Mouse (Mus musculus) liver, embryonic 15.5 days (tissue): Measurements from ENCODE around the gene Klhl9. TPM values are rescaled to one million over a fixed set of nuclear protein-coding genes. Genes with fewer than 3 reads are reported as not detected.

Experiments used
- ATAC-seq: fragments of 200-750 bp; cut with Nextera tagmentation; 2 replicates; pipeline ENCODE4 v1.8.0; 2017; ENCODE audit warnings: moderate number of reproducible peaks, mild to moderate bottlenecking, moderate library complexity; ENCODE audit not compliant: insufficient read depth
- H3K27ac ChIP-seq: fragments of 300-500 bp; sonication (generic); replicated peaks from 2 replicates; pipeline ENCODE4 v1.5.1; 2015; ENCODE audit warnings: mild to moderate bottlenecking, inconsistent platforms
- H3K27me3 ChIP-seq: fragments of 300-500 bp; sonication (generic); 2 replicates; pipeline ENCODE4 v1.6.1; 2015; ENCODE audit warnings: mild to moderate bottlenecking, inconsistent platforms
- H3K36me3 ChIP-seq: fragments of 300-500 bp; sonication (generic); replicated peaks from 2 replicates; pipeline ENCODE4 v1.6.1; 2015; ENCODE audit warnings: moderate library complexity, mild to moderate bottlenecking, inconsistent platforms
- H3K4me1 ChIP-seq: fragments of 300-500 bp; sonication (generic); replicated peaks from 2 replicates; pipeline ENCODE4 v1.6.1; 2015; ENCODE audit warnings: inconsistent platforms
- H3K4me2 ChIP-seq: fragments of 300-500 bp; sonication (generic); 2 replicates; pipeline ENCODE4 v1.6.1; 2015; ENCODE audit warnings: moderate library complexity, mild to moderate bottlenecking, inconsistent platforms
- H3K4me3 ChIP-seq: fragments of 300-500 bp; sonication (generic); replicated peaks from 2 replicates; pipeline ENCODE4 v1.5.1; 2015; ENCODE audit warnings: mild to moderate bottlenecking, inconsistent platforms
- H3K9ac ChIP-seq: fragments of 300-500 bp; sonication (generic); 2 replicates; pipeline ENCODE4 v1.6.1; 2015; ENCODE audit warnings: moderate library complexity, mild to moderate bottlenecking, inconsistent platforms
- H3K9me3 ChIP-seq: fragments of 300-500 bp; sonication (generic); replicated peaks from 2 replicates; pipeline ENCODE4 v1.6.1; 2016; ENCODE audit warnings: inconsistent platforms
- WGBS: fragments of 180-500 bp; shearing (Covaris S2); methylation state at CpG from one replicate; pipeline ENCODE4 v1.1.7; 2015; ENCODE audit warnings: mixed read lengths; ENCODE audit not compliant: insufficient replicate concordance; 5-methylcytosine and 5-hydroxymethylcytosine counted together
- polyA plus RNA-seq: library from polyadenylated mRNA; unstranded; fragments of >200 nt; fragmentation: Nextera tagmentation; extraction: Ambion mirVana; gene quantifications from 2 replicates; pipeline ENCODE4 v1.2.1, GENCODE M21; 2015

Klhl9 gene
- polyA plus RNA-seq, 1 experiment from 2014 or later, result 22.3 TPM

DNA sequence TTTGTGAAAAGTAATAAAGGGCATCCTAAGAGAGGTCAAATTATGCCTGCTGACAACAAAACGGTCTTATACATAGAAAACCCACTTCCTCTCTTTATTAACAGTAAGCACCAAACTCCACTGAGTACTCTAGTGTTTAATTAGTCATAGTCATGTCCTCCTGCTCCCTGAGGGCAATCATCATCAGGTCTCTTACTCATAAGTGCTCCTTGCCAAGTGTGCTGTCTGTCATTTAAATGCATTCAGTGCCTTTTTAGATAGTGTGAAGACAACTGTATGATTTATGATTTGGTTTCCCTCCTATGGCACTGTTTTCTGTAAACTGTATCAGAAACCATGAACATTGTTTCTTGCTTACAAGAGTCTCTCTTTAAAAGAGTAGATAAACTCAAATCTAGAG lies 8.0 kb downstream of the Klhl9 start:
- Histone ChIP-seq H3K27ac (no peak overlapping the region), H3K27me3 (no peaks in the 10 kb centered on the region), H3K4me1 (peaks cover 10% of the 10 kb centered on the region), H3K4me3 (no peak overlapping the region), H3K36me3 (peaks cover 23% of the 10 kb centered on the region; the same call in 1 of the 2 replicates), H3K4me2 (no peak overlapping the region), H3K9ac (no peak overlapping the region), H3K9me3 (no peaks in the 10 kb centered on the region)
- no peak for ATAC-seq
- WGBS, result 39% methylated on average over 1 of the region's 1 CpGs

DNA sequence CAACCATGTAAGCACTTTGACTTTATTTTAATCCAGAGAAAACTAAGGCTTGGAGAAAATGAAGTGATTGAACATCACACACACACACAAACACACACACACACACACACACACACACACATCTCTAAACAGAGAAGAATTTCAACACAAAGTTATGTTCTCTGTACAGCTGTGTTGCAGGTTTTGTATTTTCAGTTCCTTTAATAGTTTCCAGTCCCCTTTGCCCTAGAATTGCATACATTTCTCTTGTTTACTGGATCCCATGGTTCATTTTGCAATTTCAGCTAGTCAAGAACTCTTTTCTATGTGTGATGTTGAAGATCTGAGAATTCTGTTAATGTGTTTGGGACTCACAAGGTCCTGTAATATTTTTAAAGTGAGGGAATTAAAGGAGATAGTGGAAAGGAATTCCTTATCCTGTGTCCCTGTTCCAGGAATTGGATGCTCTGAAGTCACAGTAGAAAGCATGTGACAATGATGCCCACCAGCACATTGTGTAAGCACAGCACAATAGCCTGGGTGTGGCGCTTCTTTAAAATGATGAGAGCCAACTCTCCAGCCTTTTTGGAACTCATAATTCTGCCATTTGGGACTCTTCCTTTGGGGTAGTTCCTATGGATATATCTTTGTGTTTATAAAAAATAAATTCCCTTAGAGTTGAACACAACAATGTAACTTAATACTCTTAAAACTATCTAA lies 15.0 kb downstream of the Klhl9 start:
- H3K4me2 ChIP-seq, result no peak overlapping the region
- H3K36me3 ChIP-seq, result no peaks in the 10 kb centered on the region
- no peak overlapping the region for H3K27ac ChIP-seq
- H3K27me3 ChIP-seq, result no peaks in the 10 kb centered on the region
- no peaks in the 10 kb centered on the region for H3K9me3 ChIP-seq
- ATAC-seq, result no peak
- no peaks in the 10 kb centered on the region for H3K4me1 ChIP-seq
- H3K4me3 ChIP-seq, result no peak overlapping the region
- 86% methylated on average over 1 of the region's 1 CpGs for WGBS
- H3K9ac ChIP-seq, result no peak overlapping the region

GRCm38 (mm10) chr4:88705924-88706323 lies 16.3 kb downstream of the Klhl9 start:
- no peak overlapping the region for H3K9ac ChIP-seq
- no peaks in the 10 kb centered on the region for H3K27me3 ChIP-seq
- H3K4me1 ChIP-seq, result no peaks in the 10 kb centered on the region
- no peaks in the 10 kb centered on the region for H3K36me3 ChIP-seq
- H3K27ac ChIP-seq, result no peak overlapping the region
- H3K4me2 ChIP-seq, result no peak overlapping the region
- WGBS, result 5% methylated on average over 3 of the region's 3 CpGs
- no peaks in the 10 kb centered on the region for H3K9me3 ChIP-seq
- no peak for ATAC-seq
- H3K4me3 ChIP-seq, result no peak overlapping the region

GRCm38 (mm10) chr4:88699301-88699700 lies 23.0 kb downstream of the Klhl9 start:
- H3K4me2 ChIP-seq, result no peak overlapping the region
- H3K9me3 ChIP-seq, result no peaks in the 10 kb centered on the region
- H3K4me3 ChIP-seq, result no peak overlapping the region
- no peaks in the 10 kb centered on the region; the same call in 1 of the 2 replicates for H3K27me3 ChIP-seq
- H3K36me3 ChIP-seq, result no peaks in the 10 kb centered on the region
- no peaks in the 10 kb centered on the region for H3K4me1 ChIP-seq
- H3K27ac ChIP-seq, result no peak overlapping the region
- 65% methylated on average over 1 of the region's 1 CpGs for WGBS
- ATAC-seq, result no peak
- H3K9ac ChIP-seq, result no peak overlapping the region

GRCm38 (mm10) chr4:88698781-88699180 lies 23.5 kb downstream of the Klhl9 start:
- Histone ChIP-seq H3K4me3 (no peak overlapping the region), H3K4me2 (no peak overlapping the region), H3K4me1 (no peaks in the 10 kb centered on the region), H3K36me3 (no peaks in the 10 kb centered on the region), H3K9ac (no peak overlapping the region), H3K27ac (no peak overlapping the region), H3K9me3 (no peaks in the 10 kb centered on the region), H3K27me3 (no peaks in the 10 kb centered on the region; the same call in 1 of the 2 replicates)
- 34% methylated on average over 5 of the region's 5 CpGs for WGBS
- ATAC-seq, result no peak

GRCm38 (mm10) chr4:88697753-88698152 lies 24.5 kb downstream of the Klhl9 start:
- H3K27ac ChIP-seq, result no peak overlapping the region
- no peak overlapping the region for H3K4me3 ChIP-seq
- WGBS, result 64% methylated on average over 4 of the region's 4 CpGs

DNA sequence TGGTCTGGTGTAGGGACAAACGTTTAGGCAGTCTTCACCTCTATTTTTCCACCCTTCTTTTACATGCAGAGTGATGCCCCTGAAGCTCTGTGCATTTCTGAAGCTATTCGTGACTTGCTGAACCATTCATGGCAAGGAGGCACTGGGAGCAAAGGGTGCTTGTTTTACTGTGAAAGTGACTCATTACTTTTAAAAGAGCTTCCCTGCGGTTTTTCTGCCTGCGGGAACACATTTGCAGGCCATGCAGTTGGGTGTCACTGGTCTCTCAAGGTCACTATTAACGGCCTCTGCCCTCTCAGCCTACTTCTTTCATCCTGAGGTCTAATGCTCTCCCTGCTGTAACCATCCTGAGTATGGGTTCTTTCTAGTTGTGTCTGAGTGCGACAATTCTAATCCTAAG lies 25.2 kb downstream of the Klhl9 start:
- H3K4me3 ChIP-seq, result no peak overlapping the region
- H3K27ac ChIP-seq, result no peak overlapping the region
- no peak for ATAC-seq
- WGBS, result 44% methylated on average over 6 of the region's 6 CpGs
- H3K9ac ChIP-seq, result no peak overlapping the region
- H3K4me1 ChIP-seq, result no peaks in the 10 kb centered on the region
- H3K36me3 ChIP-seq, result no peaks in the 10 kb centered on the region
- no peaks in the 10 kb centered on the region; the same call in 1 of the 2 replicates for H3K27me3 ChIP-seq
- no peaks in the 10 kb centered on the region for H3K9me3 ChIP-seq
- H3K4me2 ChIP-seq, result no peak overlapping the region

More at GRCm38 (mm10) chr4:88697753-88698152, 24.5 kb downstream of the Klhl9 start:
- Histone ChIP-seq H3K4me2 (no peak overlapping the region), H3K27me3 (no peaks in the 10 kb centered on the region; the same call in 1 of the 2 replicates), H3K9ac (no peak overlapping the region), H3K36me3 (no peaks in the 10 kb centered on the region), H3K9me3 (no peaks in the 10 kb centered on the region), H3K4me1 (no peaks in the 10 kb centered on the region)
- no peak for ATAC-seq

- no peaks in the 10 kb centered on the region for H3K4me1 ChIP-seq
- H3K27ac ChIP-seq, result no peak overlapping the region
- H3K27me3 ChIP-seq, result no peaks in the 10 kb centered on the region; the same call in 1 of the 2 replicates
- no peak for ATAC-seq
- no peak overlapping the region for H3K9ac ChIP-seq
- no peak overlapping the region for H3K4me3 ChIP-seq
- H3K4me2 ChIP-seq, result no peak overlapping the region
- no peaks in the 10 kb centered on the region for H3K36me3 ChIP-seq
- H3K9me3 ChIP-seq, result no peaks in the 10 kb centered on the region
- WGBS, result 19% methylated on average over 3 of the region's 3 CpGs
Observed at GRCm38 (mm10) chr4:88696237-88696884, 25.9 kb downstream of the Klhl9 start.

DNA sequence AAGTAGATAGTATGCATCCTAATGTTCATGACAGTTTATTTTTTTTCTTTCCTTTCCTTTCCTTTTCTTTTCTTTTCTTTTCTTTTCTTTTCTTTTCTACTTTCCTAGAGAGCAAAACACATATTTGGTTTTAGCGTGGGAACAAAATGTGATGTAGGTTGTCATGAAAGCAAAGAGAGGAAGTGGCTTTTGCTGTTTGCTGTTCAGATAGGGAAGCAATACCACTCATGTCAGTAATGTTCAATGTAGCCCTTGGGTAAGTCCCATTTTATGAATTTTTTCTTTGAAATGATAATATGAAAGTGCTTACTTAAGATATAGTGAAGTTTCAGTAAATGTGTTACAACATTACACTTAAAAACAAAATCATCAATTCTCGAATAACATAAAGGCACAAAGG lies 28.9 kb downstream of the Klhl9 start:
- WGBS, result 26% methylated on average over 2 of the region's 2 CpGs
- ATAC-seq, result no peak
- H3K36me3 ChIP-seq, result no peaks in the 10 kb centered on the region

DNA sequence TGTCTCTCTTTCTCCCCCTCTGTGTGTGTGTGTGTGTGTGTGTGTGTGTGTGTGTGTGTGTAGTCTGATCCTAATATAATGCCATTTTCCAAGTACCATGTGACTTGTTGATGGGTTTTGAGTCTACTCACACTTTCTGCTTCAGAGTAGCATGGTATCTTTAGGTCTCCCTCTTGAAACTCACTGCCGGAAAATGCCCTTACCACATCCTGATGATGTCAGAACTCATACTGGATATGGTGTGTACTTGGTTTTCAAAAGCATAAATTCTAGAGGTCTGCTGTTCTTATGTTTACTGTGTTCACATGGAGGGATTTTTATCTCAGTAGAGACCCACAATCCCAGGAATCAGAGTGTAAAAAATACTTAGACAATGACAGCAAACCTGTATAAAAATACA lies 29.7 kb downstream of the Klhl9 start:
- WGBS, result 37% methylated on average over 1 of the region's 1 CpGs
- Histone ChIP-seq H3K4me1 (no peaks in the 10 kb centered on the region), H3K4me2 (no peak overlapping the region), H3K27ac (no peak overlapping the region), H3K27me3 (no peaks in the 10 kb centered on the region; the same call in 1 of the 2 replicates), H3K9ac (no peak overlapping the region), H3K36me3 (no peaks in the 10 kb centered on the region), H3K9me3 (no peaks in the 10 kb centered on the region), H3K4me3 (no peak overlapping the region)
- ATAC-seq, result no peak

More for the DNA sequence above, 28.9 kb downstream of the Klhl9 start:
- Histone ChIP-seq H3K4me1 (no peaks in the 10 kb centered on the region), H3K4me2 (no peak overlapping the region), H3K27ac (no peak overlapping the region), H3K4me3 (no peak overlapping the region), H3K9me3 (no peaks in the 10 kb centered on the region), H3K27me3 (no peaks in the 10 kb centered on the region; the same call in 1 of the 2 replicates), H3K9ac (no peak overlapping the region)

DNA sequence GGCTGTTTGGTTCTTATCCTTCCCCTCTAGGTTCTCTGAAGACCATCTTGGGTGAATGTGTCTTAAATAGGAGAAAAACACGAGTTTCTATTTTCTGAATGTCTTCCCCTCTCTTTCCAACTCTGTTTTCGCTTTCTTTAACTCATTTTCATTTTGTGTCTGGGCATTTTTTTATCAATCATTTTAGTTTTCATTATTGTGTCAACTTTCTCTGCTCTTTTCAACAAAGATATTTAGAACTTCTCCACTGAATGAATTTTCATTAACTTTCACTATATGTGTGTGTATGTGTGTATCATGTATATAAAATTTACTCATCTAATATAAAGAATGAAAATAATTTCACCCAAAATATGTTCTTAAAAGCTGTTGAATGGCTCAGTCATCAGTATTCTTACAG lies 31.0 kb downstream of the Klhl9 start, which contains the start of gene Ifnab:
Gene Ifnab, minus strand, starts transcription at position 101 of the 400 bp plus-strand sequence.
- Histone ChIP-seq H3K36me3 (no peaks in the 10 kb centered on the region), H3K4me3 (no peak within 1 kb of the TSS), H3K9me3 (no peaks in the 10 kb centered on the region), H3K27me3 (no peaks in the 10 kb centered on the region; the same call in 1 of the 2 replicates), H3K4me1 (no peaks in the 10 kb centered on the region), H3K27ac (no peak within 1 kb of the TSS), H3K4me2 (no peak within 1 kb of the TSS), H3K9ac (no peak within 1 kb of the TSS)
- ATAC-seq, result no peak
- WGBS, result 43% methylated on average over 2 of the region's 2 CpGs
